Mouse (Mus musculus): ENCODE measurements around the gene Cdh1.

DNA sequence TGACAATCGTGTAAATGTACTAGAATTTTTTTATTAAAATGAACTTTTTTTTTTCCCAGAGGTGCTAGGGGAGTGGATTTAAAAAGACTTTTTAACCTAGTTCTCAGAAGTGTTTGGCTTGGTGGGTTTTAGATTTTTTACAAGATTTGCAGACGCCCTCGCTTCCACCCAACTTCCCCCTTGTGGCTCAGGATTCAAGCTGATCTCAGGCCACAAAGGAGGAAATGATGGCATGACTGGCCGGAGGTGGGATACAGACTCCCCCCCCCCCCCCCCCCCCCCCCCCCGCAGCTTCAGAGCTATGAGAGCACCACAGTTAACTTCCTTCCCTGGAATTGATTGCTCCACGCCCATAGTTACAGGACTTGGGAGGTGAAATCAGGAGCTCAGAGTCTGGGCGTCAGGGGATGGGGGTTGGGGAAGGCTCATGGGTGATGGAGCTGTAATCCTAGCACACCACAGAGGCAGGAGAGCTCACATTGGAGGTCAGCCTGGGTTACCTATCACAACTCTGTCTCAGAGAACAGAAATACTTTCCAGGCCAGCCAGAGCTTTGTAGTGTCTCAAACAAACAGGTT, 47.0 kb upstream of the Cdh1 start:
- no peak for TF ChIP-seq CTCF (IDR thresholded peaks at IDR 0.05; ENCODE audit: low read depth)
- TF ChIP-seq EP300 (IDR thresholded peaks at IDR 0.05; ENCODE audit: low read depth) = no peak
